Comparison of ENCODE assay signal across 9 mouse cellular contexts in genomic region chr14:52580319-52580718, GRCm38 (mm10).
DNase-seq lines count a peak whose midpoint lies in the region; TF ChIP-seq lines count a peak whose summit lies in the region.
"Had no signal": no experiment of that assay in that cellular context is flagged by ENCODE, and none has a peak within 500 bp of the region (broad histone marks: within the 10 kb centered on the region; RNA-seq: fewer than 3 reads in every experiment).

No protein-coding gene starts in this region.

- H3K36me3 ChIP-seq in ES-E14 (ENCODE audit: control insufficient read depth, insufficient read depth, low read length, poor library complexity, severe bottlenecking) = no peaks in the 10 kb centered on the region
- H3K36me3 ChIP-seq: heart, embryonic 13.5 days had no signal

- TF ChIP-seq POLR2A in bone marrow, adult 2 months (IDR thresholded peaks at IDR 0.05; ENCODE audit: borderline replicate concordance, control insufficient read depth, low read depth, low read length) = no peak

- H3K9ac ChIP-seq in ES-E14 (ENCODE audit: insufficient read depth, low read depth, low read length, poor library complexity, severe bottlenecking) = no peak overlapping the region
- H3K9ac ChIP-seq: heart, embryonic 13.5 days had no signal

- H3K27ac ChIP-seq in layer of hippocampus, adult 2 months = no peak overlapping the region
- H3K27ac ChIP-seq in ES-E14 (ENCODE audit: insufficient read depth, low read depth, low read length, poor library complexity, severe bottlenecking) = no peak overlapping the region
- H3K27ac ChIP-seq in bone marrow, adult 2 months (ENCODE audit: control insufficient read depth, insufficient read depth, low read depth, low read length, poor library complexity) = no peak overlapping the region
- H3K27ac ChIP-seq: heart, embryonic 13.5 days had no signal

- H3K4me3 ChIP-seq in layer of hippocampus, adult 2 months = no peak overlapping the region
- no peak overlapping the region for H3K4me3 ChIP-seq in ES-E14 (ENCODE audit: insufficient read depth in 1 of 2, low read depth in 1 of 2, low read length in 2 of 2, poor library complexity in 1 of 2, severe bottlenecking in 1 of 2)
- no peak overlapping the region for H3K4me3 ChIP-seq in bone marrow, adult 2 months (replicated peaks; ENCODE audit: control insufficient read depth, low read depth, low read length)
- H3K4me3 ChIP-seq: heart, embryonic 13.5 days had no signal

- H3K9me3 ChIP-seq in ES-E14 (ENCODE audit: control insufficient read depth, insufficient read depth, low read depth, low read length) = no peaks in the 10 kb centered on the region

- WGBS in bone marrow, adult 2 months = 40% methylated on average over 3 of the region's 3 CpGs

- H3K4me1 ChIP-seq in ES-E14 (ENCODE audit: control insufficient read depth in 2 of 2, insufficient read depth in 2 of 2, low read length in 2 of 2, poor library complexity in 1 of 2) = no peaks in the 10 kb centered on the region
- H3K4me1 ChIP-seq in bone marrow, adult 2 months (ENCODE audit: control insufficient read depth, insufficient read depth, low read length) = no peaks in the 10 kb centered on the region
- H3K4me1 ChIP-seq: heart, embryonic 13.5 days had no signal

- DNase-seq in layer of hippocampus, adult 2 months (ENCODE audit: low spot score in 2 of 2) = no peak
- DNase-seq in layer of hippocampus, adult 9-10 months (ENCODE audit: low spot score) = no peak
- peak; percentile 21 for DNase-seq in ES-E14 (ENCODE audit: low read depth, low spot score)
- peak; percentile 10 for DNase-seq in right cerebral cortex, postnatal 4 days
- no peak for DNase-seq in urinary bladder, postnatal 36 days (ENCODE audit: low spot score in 2 of 2)
- no peak for DNase-seq in frontal cortex, postnatal 10 days (ENCODE audit: low spot score in 2 of 2)
- DNase-seq: lung, postnatal 10 days had no signal

- in situ Hi-C loops in ES-E14 (cut with MboI; ENCODE audit: low sequenced_read_pairs in 2 of 2, unreplicated experiment in 2 of 2) = no loop called here

- peak; percentile 59 for TF ChIP-seq CTCF in layer of hippocampus, adult 2 months (conservative IDR thresholded peaks at IDR 0.05)
- peak; percentile 19; the same call in 1 of the 2 replicates for TF ChIP-seq CTCF in bone marrow, adult 2 months (IDR thresholded peaks at IDR 0.05; ENCODE audit: control insufficient read depth, insufficient read depth, low read length)

TF ChIP-seq in ES-E14, 5 proteins besides CTCF, POLR2A, EP300 and RAD21:
- TF ChIP-seq ZC3H11A (IDR thresholded peaks at IDR 0.05; ENCODE audit: borderline replicate concordance, low read depth, low read length) (no peak), MAFK (IDR thresholded peaks at IDR 0.05; ENCODE audit: insufficient read depth, low read depth, low read length) (no peak), ZNF384 (IDR thresholded peaks at IDR 0.05; ENCODE audit: low read depth, low read length) (no peak), HCFC1 (IDR thresholded peaks at IDR 0.05; ENCODE audit: borderline replicate concordance, insufficient read depth, low read length) (no peak), CHD2 (IDR thresholded peaks at IDR 0.05; ENCODE audit: low read depth, low read length) (no peak)
TF ChIP-seq in ES-E14: peak in this region for 0.

Comparison
In these comparisons a context has a peak if more than half of its experiments do, and no peak if none do; other contexts are left out.
1. DNase-seq: peak in ES-E14 (single experiment) and right cerebral cortex, postnatal 4 days (single experiment); none in layer of hippocampus, adult 2 months (0 of 2), layer of hippocampus, adult 9-10 months (single experiment), urinary bladder, postnatal 36 days (0 of 2) and frontal cortex, postnatal 10 days (0 of 2).